Mouse (Mus musculus): Measurements from ENCODE around the gene Atp6v1c2. TPM values are rescaled to one million over a fixed set of nuclear protein-coding genes. Genes with fewer than 3 reads are reported as not detected.

Atp6v1c2 gene
- polyA plus RNA-seq (2014; fragmentation: Illumina TruSeq; extraction: RNeasy Lipid Tissue Mini Kit (QIAGEN cat#74804); ENCODE audit: low replicate concordance) = not detected

GRCm38 (mm10) chr12:17329259-17329658 is at the start of gene Atp6v1c2:
Gene Atp6v1c2 (minus strand): TSS chr12:17329359.

GRCm38 (mm10) chr12:17348048-17349036 is 19.2 kb upstream of the Atp6v1c2 start, which contains the start of gene Nol10:
Gene Nol10 (plus strand): TSS chr12:17348458.

GRCm38 (mm10) chr12:17265971-17266672 is 63.0 kb downstream of the Atp6v1c2 start, which contains the start of gene Pdia6:
Gene Pdia6 (plus strand): TSS chr12:17266545.

Other genes starting within 250 kb of the Atp6v1c2 start
- 0.89 TPM for gene Kcnf1, start 152.5 kb downstream of the Atp6v1c2 start, polyA plus RNA-seq (2014; fragmentation: Illumina TruSeq; extraction: RNeasy Lipid Tissue Mini Kit (QIAGEN cat#74804); ENCODE audit: low replicate concordance)
- gene Pdia6, start 62.8 kb downstream of the Atp6v1c2 start, polyA plus RNA-seq (2014; fragmentation: Illumina TruSeq; extraction: RNeasy Lipid Tissue Mini Kit (QIAGEN cat#74804); ENCODE audit: low replicate concordance) = 47.2 TPM
- gene Nol10, start 19.1 kb upstream of the Atp6v1c2 start, polyA plus RNA-seq (2014; fragmentation: Illumina TruSeq; extraction: RNeasy Lipid Tissue Mini Kit (QIAGEN cat#74804); ENCODE audit: low replicate concordance) = 7.1 TPM
- 112 TPM for gene Odc1, start 215.4 kb upstream of the Atp6v1c2 start, polyA plus RNA-seq (2014; fragmentation: Illumina TruSeq; extraction: RNeasy Lipid Tissue Mini Kit (QIAGEN cat#74804); ENCODE audit: low replicate concordance)

Measured in small intestine, adult 10 weeks (tissue).